Mouse (Mus musculus) induced T-regulatory cell, adult 2 months (primary cell): ENCODE measurements around the gene Ifrd2.

Source experiments
- DNase-seq: peaks from one replicate; pipeline ENCODE4 v3.0.0-alpha.2; 2012; ENCODE audit warnings: low read depth

The Ifrd2 gene

DNA sequence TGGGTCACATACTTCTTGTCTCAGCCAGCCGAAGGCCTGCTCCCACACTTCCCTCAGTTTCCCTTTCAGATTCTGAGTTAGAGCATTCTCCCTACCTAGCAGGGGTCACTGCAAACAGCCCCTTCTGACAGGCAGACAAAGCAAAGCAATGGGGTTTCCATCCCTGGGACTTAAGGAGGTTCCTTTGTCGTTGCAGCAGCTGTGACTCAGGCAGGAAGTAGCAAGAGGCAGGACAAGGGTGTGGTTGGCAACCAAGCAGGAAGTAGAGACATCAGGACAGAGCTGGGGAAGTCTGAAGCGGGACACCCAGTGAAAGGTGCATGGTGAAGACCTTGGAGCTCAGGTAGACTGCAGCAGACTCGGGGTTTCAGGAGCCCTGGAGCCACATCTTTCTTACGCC is 37.1 kb downstream of the Ifrd2 start:
- peak; percentile 85 for DNase-seq

DNA sequence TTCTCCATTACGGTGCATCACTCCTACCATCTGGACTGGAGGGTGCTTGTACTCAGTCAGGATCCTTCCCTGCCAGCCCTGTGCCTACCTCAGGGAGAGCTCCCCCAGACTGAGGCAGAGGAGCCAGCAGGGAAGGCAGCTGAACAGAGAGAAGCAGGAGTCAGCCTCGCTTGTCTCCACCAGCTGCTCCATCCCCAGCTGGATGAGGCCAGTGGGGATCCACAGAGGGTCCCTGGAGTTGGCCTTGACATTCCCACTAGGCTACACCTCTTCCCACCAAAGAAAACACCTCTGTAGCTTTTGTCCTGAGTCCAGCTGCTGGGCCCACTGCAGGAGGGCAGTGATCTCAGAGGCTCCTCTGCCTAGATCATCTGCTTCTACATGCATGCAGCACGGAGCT is 37.5 kb downstream of the Ifrd2 start:
- DNase-seq = no peak

DNA sequence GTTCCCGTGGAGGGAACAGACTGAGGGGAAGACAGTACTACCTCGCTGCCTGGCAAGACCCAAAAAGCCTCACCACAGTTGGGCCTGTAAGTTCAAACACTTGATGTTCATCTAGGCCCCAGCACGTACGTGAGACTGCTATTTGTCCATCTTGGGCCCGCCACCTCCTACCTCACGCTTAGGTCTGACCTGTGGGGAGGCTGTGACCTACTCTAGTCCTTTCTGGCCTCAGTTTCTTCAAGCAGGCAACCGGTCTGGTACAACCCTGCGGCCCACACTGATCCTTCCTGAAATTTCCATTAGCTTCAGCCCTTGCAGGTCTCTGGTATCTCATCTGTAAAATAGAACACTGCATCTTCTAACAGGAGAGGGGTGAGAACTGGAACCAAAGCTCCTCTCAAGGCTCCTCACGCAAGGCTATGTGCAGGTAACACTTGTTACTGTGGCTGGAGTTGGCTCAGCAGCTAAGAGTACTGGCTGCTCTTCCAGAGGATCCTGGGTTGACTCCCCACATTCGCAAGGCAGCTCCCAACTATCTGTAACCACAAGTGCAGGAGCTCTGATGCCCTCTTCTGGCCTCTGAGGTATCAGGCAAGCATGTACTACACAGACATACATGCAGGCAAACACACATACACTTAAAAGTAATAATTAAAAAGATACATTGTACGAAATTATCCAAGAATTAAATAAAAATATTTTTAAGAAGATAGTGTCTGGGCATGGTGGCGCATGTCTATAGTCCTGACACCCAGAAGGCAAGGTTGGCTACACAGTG is 38.1 kb downstream of the Ifrd2 start:
- no peak for DNase-seq

DNA sequence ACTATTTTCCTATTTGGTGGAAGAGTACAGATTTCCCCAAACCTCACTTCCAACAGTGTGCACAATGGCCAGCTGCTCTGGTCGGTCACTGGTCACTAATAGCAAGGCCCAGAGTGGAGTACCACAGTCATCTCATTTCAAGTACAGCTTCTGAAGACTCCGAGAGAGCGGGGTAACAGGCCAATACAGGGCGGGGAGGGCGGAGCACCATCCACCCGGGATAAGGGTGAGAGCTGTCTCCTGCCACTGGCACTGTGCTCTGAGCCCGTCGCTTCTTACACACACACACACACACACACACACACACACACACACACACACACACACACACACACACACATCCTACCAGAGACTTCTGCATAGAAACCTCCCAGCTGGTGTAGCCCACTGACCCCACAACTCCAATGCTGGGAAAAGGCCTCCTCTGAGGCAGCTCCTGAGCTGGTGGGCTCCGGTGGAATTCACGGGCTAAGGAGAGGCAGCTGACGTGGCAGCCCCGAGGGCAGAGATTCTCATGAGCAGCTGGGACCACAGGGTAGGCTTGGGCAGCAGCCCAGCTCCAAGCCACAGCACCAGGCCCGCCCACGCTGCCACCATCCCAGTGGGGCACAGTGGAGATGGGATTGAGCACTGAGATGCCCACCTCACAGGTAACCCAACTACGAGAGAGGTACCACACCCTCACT is 38.9 kb downstream of the Ifrd2 start:
- no peak for DNase-seq

- peak; percentile 90 for DNase-seq
Measured at GRCm38 (mm10) chr9:107626844-107627277, 39.4 kb downstream of the Ifrd2 start.

DNA sequence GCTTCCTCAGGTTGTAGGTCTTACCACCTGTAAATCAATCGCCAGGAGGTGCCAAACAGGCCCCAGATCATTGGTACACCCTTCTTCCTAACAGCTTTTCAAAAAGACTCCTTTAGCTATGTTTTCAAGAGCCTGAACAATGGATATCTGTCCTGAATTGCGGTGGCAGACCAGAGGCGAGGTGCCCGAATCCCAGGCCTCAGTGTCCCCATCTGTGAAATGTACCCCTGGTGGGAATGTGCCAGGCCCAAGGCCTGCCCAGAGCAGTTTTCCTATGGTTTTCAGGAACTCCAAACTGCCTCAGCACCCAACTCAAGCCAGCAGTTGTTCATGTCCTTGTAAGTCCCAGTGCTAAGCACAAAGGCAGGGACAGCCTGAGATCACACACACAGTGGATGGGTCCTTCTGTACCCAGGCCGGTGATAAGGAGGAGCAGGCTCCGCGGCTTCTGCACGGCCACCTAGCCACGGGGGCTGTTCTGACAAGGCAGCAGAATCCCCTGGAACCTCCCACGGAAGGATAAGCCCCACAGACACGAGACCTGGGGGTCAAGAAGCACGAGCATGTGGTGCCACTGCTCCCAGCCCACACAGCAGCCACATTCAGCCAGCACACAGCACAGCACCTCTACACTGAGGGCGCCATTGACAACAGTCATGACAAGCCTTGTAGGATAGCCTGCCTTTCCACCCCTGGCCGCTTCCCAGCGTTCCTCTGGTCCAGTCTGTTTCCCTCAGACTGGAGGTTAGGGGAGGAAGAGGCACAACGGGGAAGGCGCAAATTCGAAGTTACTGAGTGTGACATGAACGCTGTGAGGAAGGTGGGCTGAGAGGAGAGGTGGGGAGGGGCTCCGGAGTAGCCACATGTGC is 40.2 kb downstream of the Ifrd2 start:
- DNase-seq = no peak

- DNase-seq = peak; percentile 52
Measured at GRCm38 (mm10) chr9:107628721-107629410, 41.4 kb downstream of the Ifrd2 start.

DNA sequence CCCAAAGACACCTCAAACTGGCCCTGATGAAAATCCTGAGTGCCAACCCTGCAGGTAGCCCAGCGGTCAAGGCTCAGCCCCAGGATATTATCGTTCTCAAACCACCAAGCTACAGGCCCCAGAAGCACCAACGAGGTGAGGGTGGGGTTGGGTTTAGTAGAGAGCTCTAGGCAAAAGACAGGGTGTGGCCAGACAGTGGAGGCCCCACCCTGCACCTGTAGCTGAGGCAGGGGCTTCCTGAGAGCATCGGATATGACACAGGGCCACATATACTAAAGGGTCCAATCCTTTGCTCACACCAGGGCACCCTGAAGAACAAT is 41.9 kb downstream of the Ifrd2 start:
- DNase-seq = peak; percentile 67

DNA sequence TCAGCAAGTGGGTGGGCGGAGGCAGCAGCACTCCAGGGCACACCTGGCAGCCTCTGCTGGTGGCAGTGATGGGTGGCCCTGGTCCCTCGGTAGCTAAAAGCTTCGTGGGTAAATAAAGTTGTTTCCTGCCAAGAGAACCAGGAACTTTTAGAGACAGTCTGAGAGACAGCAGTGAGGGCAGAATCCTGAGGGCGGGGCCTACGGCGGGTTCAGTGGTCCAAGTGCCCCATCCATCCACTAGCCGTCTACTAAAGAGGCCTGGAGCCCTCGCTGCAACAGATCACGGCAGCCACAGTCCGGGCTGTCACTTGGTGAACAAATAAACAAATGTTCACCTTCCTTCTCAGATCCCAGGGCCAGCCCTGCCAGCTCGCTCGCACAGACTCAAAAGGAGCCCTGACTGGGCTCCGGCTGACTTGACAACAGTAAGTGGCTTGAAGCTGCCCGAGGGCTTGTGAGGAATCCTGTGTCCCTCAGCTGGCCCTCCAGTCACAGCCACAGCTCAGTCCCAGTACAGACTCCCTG is 42.5 kb downstream of the Ifrd2 start:
- peak; percentile 71 for DNase-seq

DNA sequence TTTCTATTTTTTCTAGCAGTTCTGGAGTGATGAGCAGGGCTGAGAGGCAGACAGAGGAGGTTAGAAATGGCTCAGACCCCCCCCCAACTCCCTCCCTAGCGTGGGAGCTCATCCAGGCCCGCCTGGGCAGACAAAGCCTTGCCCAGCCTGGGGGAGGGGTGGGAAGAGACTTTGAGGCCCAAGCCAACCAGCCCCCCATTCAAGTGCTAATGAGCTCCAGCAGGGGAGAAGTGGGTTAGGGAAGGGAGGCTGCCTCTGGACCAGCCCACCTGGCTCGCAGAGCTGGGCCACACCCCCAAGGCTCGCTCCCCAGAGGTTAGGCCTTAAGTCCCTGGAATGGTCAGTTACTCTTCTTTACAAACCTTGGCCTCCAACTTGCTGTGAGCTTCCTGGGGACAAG is 43.1 kb downstream of the Ifrd2 start:
- DNase-seq = no peak

DNA sequence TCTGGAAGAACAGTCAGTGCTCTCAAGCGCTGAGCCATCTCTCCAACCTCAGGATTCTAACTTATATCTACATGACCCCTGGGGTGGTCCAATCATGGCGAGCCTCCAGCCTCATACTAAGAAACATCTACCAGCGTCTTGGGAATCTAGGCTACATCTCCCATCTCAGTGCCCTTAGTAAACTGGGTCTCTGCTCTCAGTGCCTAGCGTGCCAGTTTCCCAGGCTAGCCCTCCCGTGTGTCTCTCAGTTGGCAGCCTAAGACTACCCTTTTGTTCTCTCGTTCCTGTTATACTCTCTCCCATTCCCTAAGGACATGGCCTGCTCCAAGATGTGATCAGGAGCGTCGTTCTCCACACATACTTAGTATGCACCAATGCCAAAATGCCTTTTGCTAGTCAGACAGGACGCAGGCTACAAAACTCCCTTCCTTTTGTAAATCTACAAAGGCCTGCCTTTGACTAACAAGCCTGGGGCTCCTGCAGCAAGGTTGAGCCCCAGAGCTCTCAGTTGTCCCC is 43.9 kb downstream of the Ifrd2 start:
- DNase-seq = no peak

- no peak for DNase-seq
Measured at GRCm38 (mm10) chr9:107631861-107632260, 44.4 kb downstream of the Ifrd2 start.

GRCm38 (mm10) chr9:107632478-107632877 is 45.0 kb downstream of the Ifrd2 start:
- no peak for DNase-seq

- DNase-seq = peak; percentile 93
Measured at GRCm38 (mm10) chr9:107633091-107633660, 45.7 kb downstream of the Ifrd2 start.

GRCm38 (mm10) chr9:107633661-107634405 is 46.4 kb downstream of the Ifrd2 start:
- peak; percentile 49 for DNase-seq

- peak; percentile 56 for DNase-seq
Measured at GRCm38 (mm10) chr9:107634406-107635278, 47.2 kb downstream of the Ifrd2 start.

GRCm38 (mm10) chr9:107635279-107636028 is 48.0 kb downstream of the Ifrd2 start, which contains the start of gene Gnai2:
TSS of gene Gnai2 (minus strand) at chr9:107635367.
- peak; percentile 98 for DNase-seq

- no peak for DNase-seq
Measured at GRCm38 (mm10) chr9:107637070-107637469, 49.6 kb downstream of the Ifrd2 start.
